Mouse (Mus musculus): ENCODE measurements at regions not wholly inside any gene's neighbourhood (a gene's known extent, or its start where the extent isn't known, plus 50 kb on each side); places are given as distances from the start of the nearest gene placed in this dataset.

DNA sequence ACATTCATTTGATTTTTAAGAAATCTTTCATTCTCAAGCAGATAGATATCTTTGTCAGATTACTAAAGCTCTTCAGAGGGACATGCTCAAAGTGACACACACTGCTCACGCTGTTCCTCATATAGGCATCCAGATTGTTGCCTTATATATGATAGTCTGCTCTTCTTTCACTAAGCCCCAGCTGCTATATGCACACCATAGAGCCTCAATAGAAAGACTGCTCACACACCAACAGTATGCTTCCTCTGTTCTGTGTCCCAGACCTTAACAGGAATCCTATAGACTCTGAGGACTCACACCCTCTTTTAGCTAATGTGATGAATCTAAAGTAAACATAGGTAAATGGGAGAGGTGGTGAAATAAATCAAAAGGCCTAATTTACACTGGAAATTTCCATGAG lies 561.8 kb downstream of the Smarca1 start:
- WGBS, result 81% methylated on average over 1 of the region's 1 CpGs
- ATAC-seq (ENCODE audit: low FRiP score), result no peak
- H3K27ac ChIP-seq, result no peak overlapping the region

DNA sequence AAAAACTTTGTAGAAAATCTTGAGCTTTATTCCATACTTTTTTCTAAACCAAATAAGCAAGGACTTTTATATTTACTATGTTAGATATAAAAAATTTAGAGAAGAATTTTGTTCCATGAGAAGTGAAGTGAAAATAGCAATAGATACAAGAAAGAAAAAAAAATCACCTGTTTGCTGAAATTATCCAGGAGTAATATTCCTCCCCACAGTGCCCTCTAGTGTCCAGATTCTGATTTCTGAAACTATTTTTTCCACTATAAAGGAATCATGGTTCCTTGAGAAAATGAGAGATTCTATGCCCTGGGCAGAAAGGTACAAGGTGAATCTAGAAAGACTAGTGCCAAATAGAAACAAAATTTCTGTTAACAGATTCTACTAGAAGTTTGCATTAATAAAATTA lies 564.0 kb downstream of the Smarca1 start:
- H3K4me1 ChIP-seq, result no peaks in the 10 kb centered on the region
- no peak overlapping the region for H3K27ac ChIP-seq
- H3K4me2 ChIP-seq, result no peak overlapping the region
- no peaks in the 10 kb centered on the region for H3K9me3 ChIP-seq
- no peaks in the 10 kb centered on the region for H3K36me3 ChIP-seq (replicated peaks)
- no peak overlapping the region for H3K4me3 ChIP-seq (replicated peaks)
- ATAC-seq (ENCODE audit: low FRiP score), result no peak
- H3K27me3 ChIP-seq, result no peaks in the 10 kb centered on the region
- no peak overlapping the region for H3K9ac ChIP-seq

More for the DNA sequence above, 561.8 kb downstream of the Smarca1 start:
- Histone ChIP-seq H3K9me3 (no peaks in the 10 kb centered on the region), H3K4me2 (no peak overlapping the region), H3K36me3 (replicated peaks) (no peaks in the 10 kb centered on the region), H3K27me3 (no peaks in the 10 kb centered on the region), H3K4me1 (no peaks in the 10 kb centered on the region), H3K9ac (no peak overlapping the region), H3K4me3 (replicated peaks) (no peak overlapping the region)

DNA sequence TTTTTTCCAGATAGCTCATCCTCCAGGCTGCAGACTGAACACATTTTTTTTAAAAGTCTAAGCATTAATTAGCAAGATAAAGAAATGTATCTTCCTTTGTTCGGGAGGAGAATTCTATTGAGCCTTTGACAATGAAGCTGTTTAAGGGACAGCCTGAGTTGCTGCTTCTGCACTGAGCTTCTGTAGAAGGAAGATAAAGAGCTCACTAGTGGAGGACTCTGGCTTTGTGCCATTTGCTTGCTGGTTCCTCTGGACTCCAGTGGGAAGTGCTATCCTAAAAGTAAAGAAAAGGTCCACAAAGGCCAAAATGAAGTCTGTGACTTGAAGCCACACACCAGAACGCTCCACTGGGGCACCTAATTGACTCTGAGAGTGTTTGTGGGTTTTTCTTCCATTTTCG lies 577.0 kb downstream of the Smarca1 start:
- Histone ChIP-seq H3K9me3 (no peaks in the 10 kb centered on the region), H3K4me1 (no peaks in the 10 kb centered on the region), H3K36me3 (replicated peaks) (no peaks in the 10 kb centered on the region), H3K27ac (no peak overlapping the region), H3K4me2 (no peak overlapping the region), H3K4me3 (replicated peaks) (no peak overlapping the region), H3K27me3 (no peaks in the 10 kb centered on the region), H3K9ac (no peak overlapping the region)
- 57% methylated on average over 3 of the region's 3 CpGs for WGBS
- ATAC-seq (ENCODE audit: low FRiP score), result no peak

DNA sequence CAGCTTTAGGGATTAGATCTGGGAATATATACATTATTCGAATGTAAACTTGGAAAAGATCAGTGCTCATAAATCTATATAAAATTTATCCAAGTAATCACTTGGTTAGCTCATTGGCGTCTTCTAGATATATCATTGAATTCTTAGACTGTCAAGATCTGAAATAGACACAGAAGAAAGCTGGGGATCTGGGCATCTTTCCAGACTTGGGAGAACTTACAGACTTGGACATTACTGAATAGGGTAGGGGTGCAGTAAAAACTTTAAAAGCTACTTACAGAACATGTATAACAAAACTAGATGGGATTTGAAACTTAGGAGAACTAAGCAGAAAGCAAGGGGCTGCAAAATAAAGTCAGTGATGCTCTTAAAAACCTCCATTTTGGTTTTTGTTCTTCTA lies 585.6 kb downstream of the Smarca1 start:
- 85% methylated on average over 2 of the region's 2 CpGs for WGBS
- H3K36me3 ChIP-seq (replicated peaks), result no peaks in the 10 kb centered on the region
- no peaks in the 10 kb centered on the region for H3K9me3 ChIP-seq
- no peak overlapping the region for H3K4me3 ChIP-seq (replicated peaks)
- H3K4me1 ChIP-seq, result no peaks in the 10 kb centered on the region
- ATAC-seq (ENCODE audit: low FRiP score), result no peak
- no peak overlapping the region for H3K4me2 ChIP-seq
- H3K27me3 ChIP-seq, result no peaks in the 10 kb centered on the region
- no peak overlapping the region for H3K27ac ChIP-seq
- no peak overlapping the region for H3K9ac ChIP-seq

DNA sequence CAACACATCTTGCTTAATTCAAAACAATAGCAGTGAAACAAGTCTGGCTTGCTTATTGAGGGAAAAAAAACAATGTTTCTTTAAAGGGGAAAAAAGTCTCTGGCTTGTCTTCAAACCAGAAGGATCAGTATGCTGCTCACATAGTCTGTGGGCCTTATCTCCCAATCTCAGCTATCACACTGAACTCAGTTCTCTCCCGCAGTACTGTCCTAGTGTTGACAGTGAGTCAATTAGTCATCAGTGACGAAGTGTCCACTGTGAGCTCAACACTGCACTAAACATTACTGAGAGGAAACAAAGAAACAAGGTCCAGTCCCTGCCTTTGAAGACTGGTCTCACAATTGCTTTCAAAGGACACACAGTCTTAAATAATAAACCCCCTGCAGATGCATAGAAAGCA lies 589.2 kb downstream of the Smarca1 start:
- no peak overlapping the region for H3K9ac ChIP-seq
- no peak overlapping the region for H3K4me2 ChIP-seq
- no peaks in the 10 kb centered on the region for H3K4me1 ChIP-seq
- H3K4me3 ChIP-seq (replicated peaks), result no peak overlapping the region
- no peaks in the 10 kb centered on the region for H3K27me3 ChIP-seq
- 41% methylated on average over 2 of the region's 2 CpGs for WGBS
- H3K27ac ChIP-seq, result no peak overlapping the region
- no peak for ATAC-seq (ENCODE audit: low FRiP score)
- H3K9me3 ChIP-seq, result no peaks in the 10 kb centered on the region
- no peaks in the 10 kb centered on the region for H3K36me3 ChIP-seq (replicated peaks)

DNA sequence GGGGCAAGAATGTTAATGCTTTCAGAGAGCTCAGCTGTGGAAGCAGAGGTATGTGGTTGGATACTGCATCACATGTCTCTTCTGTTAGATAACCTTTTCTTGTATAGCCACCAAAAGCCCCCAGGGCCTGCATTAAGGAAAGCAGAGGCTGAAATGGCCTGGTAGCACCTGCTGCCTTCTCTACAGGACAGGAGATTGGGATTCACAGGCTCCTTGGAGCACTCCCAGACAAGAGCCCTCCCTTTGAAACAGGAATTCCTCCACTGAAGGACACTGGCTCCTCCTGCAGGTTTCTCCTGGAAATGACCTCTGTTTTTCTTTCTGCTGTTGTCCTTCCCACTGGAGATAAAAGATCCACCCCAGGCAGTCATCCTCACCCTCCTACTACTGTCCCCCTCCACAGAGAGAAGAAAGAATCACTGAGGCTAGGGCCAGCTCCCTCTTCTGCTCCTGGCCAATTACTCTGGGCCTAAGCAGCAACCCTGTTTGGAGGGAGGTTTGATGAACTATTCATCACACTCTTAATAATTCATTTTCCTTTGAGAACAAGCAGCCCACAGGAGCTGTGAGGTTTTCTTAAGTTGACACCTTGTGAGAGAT lies 600.1 kb downstream of the Smarca1 start:
- H3K9me3 ChIP-seq, result no peaks in the 10 kb centered on the region
- peak; percentile 72; the same call in 1 of the 2 replicates for ATAC-seq (ENCODE audit: low FRiP score)

More for the DNA sequence above, 600.1 kb downstream of the Smarca1 start:
- Histone ChIP-seq H3K27me3 (no peaks in the 10 kb centered on the region), H3K4me1 (no peaks in the 10 kb centered on the region), H3K27ac (no peak overlapping the region), H3K4me3 (replicated peaks) (no peak overlapping the region), H3K4me2 (no peak overlapping the region), H3K9ac (no peak overlapping the region), H3K36me3 (replicated peaks) (no peaks in the 10 kb centered on the region)

All from forebrain, embryonic 12.5 days (tissue).